Mouse (Mus musculus): Measurements from ENCODE around the gene Snx29. TPM values are rescaled to one million over a fixed set of nuclear protein-coding genes. Genes with fewer than 3 reads are reported as not detected.

Gene Snx29
- polyA plus RNA-seq, 1 experiment from 2014 or later = 14.3 TPM

- no peaks in the 10 kb centered on the region for H3K36me3 ChIP-seq (replicated peaks; ENCODE audit: control insufficient read depth, insufficient read depth)
- ATAC-seq (ENCODE audit: low FRiP score) = no peak
- no peak overlapping the region for H3K27ac ChIP-seq
- no peak overlapping the region for H3K4me2 ChIP-seq (replicated peaks)
- no peak overlapping the region for H3K9ac ChIP-seq
- no peak overlapping the region for H3K4me3 ChIP-seq (replicated peaks; ENCODE audit: low read length)
- H3K9me3 ChIP-seq (ENCODE audit: control insufficient read depth, low read length) = no peaks in the 10 kb centered on the region
- 86% methylated on average over 3 of the region's 3 CpGs for WGBS
- no peaks in the 10 kb centered on the region for H3K4me1 ChIP-seq (replicated peaks; ENCODE audit: control insufficient read depth, insufficient read depth, low read length)
- no peak for DNase-seq (ENCODE audit: low spot score)
- H3K27me3 ChIP-seq (ENCODE audit: control insufficient read depth, insufficient read depth, low read length) = no peaks in the 10 kb centered on the region
Observed at GRCm38 (mm10) chr16:11685735-11686340, 363.1 kb downstream of the Snx29 start.

GRCm38 (mm10) chr16:11687836-11688235, 365.1 kb downstream of the Snx29 start:
- Histone ChIP-seq H3K9ac (no peak overlapping the region), H3K9me3 (ENCODE audit: control insufficient read depth, low read length) (no peaks in the 10 kb centered on the region), H3K27ac (no peak overlapping the region), H3K36me3 (replicated peaks; ENCODE audit: control insufficient read depth, insufficient read depth) (no peaks in the 10 kb centered on the region), H3K4me2 (replicated peaks) (no peak overlapping the region), H3K4me3 (replicated peaks; ENCODE audit: low read length) (no peak overlapping the region), H3K4me1 (replicated peaks; ENCODE audit: control insufficient read depth, insufficient read depth, low read length) (no peaks in the 10 kb centered on the region; the same call in 1 of the 2 replicates), H3K27me3 (ENCODE audit: control insufficient read depth, insufficient read depth, low read length) (no peaks in the 10 kb centered on the region)
- DNase-seq (ENCODE audit: low spot score) (no peak), ATAC-seq (ENCODE audit: low FRiP score) (no peak)

GRCm38 (mm10) chr16:11688281-11689005, 365.7 kb downstream of the Snx29 start:
- H3K9me3 ChIP-seq (ENCODE audit: control insufficient read depth, low read length) = no peaks in the 10 kb centered on the region
- no peak overlapping the region for H3K4me2 ChIP-seq (replicated peaks)
- no peaks in the 10 kb centered on the region for H3K36me3 ChIP-seq (replicated peaks; ENCODE audit: control insufficient read depth, insufficient read depth)
- ATAC-seq (ENCODE audit: low FRiP score) = no peak
- H3K4me3 ChIP-seq (replicated peaks; ENCODE audit: low read length) = no peak overlapping the region
- no peaks in the 10 kb centered on the region; the same call in 1 of the 2 replicates for H3K4me1 ChIP-seq (replicated peaks; ENCODE audit: control insufficient read depth, insufficient read depth, low read length)
- no peak for DNase-seq (ENCODE audit: low spot score)
- H3K9ac ChIP-seq = no peak overlapping the region
- no peak overlapping the region for H3K27ac ChIP-seq
- H3K27me3 ChIP-seq (ENCODE audit: control insufficient read depth, insufficient read depth, low read length) = no peaks in the 10 kb centered on the region
- WGBS = 68% methylated on average over 4 of the region's 4 CpGs

GRCm38 (mm10) chr16:11690097-11690496, 367.4 kb downstream of the Snx29 start:
- DNase-seq (ENCODE audit: low spot score) (no peak), ATAC-seq (ENCODE audit: low FRiP score) (no peak)
- no peaks in the 10 kb centered on the region for H3K36me3 ChIP-seq (replicated peaks; ENCODE audit: control insufficient read depth, insufficient read depth)
- 89% methylated on average over 8 of the region's 8 CpGs for WGBS
- H3K27ac ChIP-seq = no peak overlapping the region
- H3K4me3 ChIP-seq (replicated peaks; ENCODE audit: low read length) = no peak overlapping the region
- H3K4me1 ChIP-seq (replicated peaks; ENCODE audit: control insufficient read depth, insufficient read depth, low read length) = peaks cover 6% of the 10 kb centered on the region; the same call in 1 of the 2 replicates
- no peaks in the 10 kb centered on the region for H3K9me3 ChIP-seq (ENCODE audit: control insufficient read depth, low read length)
- H3K27me3 ChIP-seq (ENCODE audit: control insufficient read depth, insufficient read depth, low read length) = no peaks in the 10 kb centered on the region
- no peak overlapping the region for H3K4me2 ChIP-seq (replicated peaks)
- H3K9ac ChIP-seq = no peak overlapping the region

- Histone ChIP-seq H3K4me2 (replicated peaks) (no peak overlapping the region), H3K9ac (no peak overlapping the region), H3K4me1 (replicated peaks; ENCODE audit: control insufficient read depth, insufficient read depth, low read length) (peaks cover 6% of the 10 kb centered on the region; the same call in 1 of the 2 replicates), H3K36me3 (replicated peaks; ENCODE audit: control insufficient read depth, insufficient read depth) (no peaks in the 10 kb centered on the region), H3K27ac (no peak overlapping the region), H3K9me3 (ENCODE audit: control insufficient read depth, low read length) (no peaks in the 10 kb centered on the region), H3K4me3 (replicated peaks; ENCODE audit: low read length) (no peak overlapping the region), H3K27me3 (ENCODE audit: control insufficient read depth, insufficient read depth, low read length) (no peaks in the 10 kb centered on the region)
- ATAC-seq (ENCODE audit: low FRiP score) = no peak
- DNase-seq (ENCODE audit: low spot score) = no peak
- WGBS = 59% methylated on average over 4 of the region's 4 CpGs
Observed at GRCm38 (mm10) chr16:11690756-11691155, 368.0 kb downstream of the Snx29 start.

- Histone ChIP-seq H3K4me3 (replicated peaks; ENCODE audit: low read length) (no peak overlapping the region), H3K4me1 (replicated peaks; ENCODE audit: control insufficient read depth, insufficient read depth, low read length) (peaks cover 6% of the 10 kb centered on the region; the same call in 1 of the 2 replicates), H3K27ac (no peak overlapping the region), H3K36me3 (replicated peaks; ENCODE audit: control insufficient read depth, insufficient read depth) (no peaks in the 10 kb centered on the region), H3K27me3 (ENCODE audit: control insufficient read depth, insufficient read depth, low read length) (no peaks in the 10 kb centered on the region), H3K9me3 (ENCODE audit: control insufficient read depth, low read length) (no peaks in the 10 kb centered on the region), H3K4me2 (replicated peaks) (no peak overlapping the region), H3K9ac (no peak overlapping the region)
- WGBS = 62% methylated on average over 9 of the region's 9 CpGs
- DNase-seq (ENCODE audit: low spot score) (no peak), ATAC-seq (ENCODE audit: low FRiP score) (peak; percentile 29; the same call in 1 of the 2 replicates)
Observed at GRCm38 (mm10) chr16:11691487-11692200, 368.9 kb downstream of the Snx29 start.

GRCm38 (mm10) chr16:11692744-11693143, 370.0 kb downstream of the Snx29 start:
- Histone ChIP-seq H3K27me3 (ENCODE audit: control insufficient read depth, insufficient read depth, low read length) (no peaks in the 10 kb centered on the region), H3K36me3 (replicated peaks; ENCODE audit: control insufficient read depth, insufficient read depth) (no peaks in the 10 kb centered on the region), H3K4me1 (replicated peaks; ENCODE audit: control insufficient read depth, insufficient read depth, low read length) (peaks cover 6% of the 10 kb centered on the region; the same call in 1 of the 2 replicates), H3K9me3 (ENCODE audit: control insufficient read depth, low read length) (no peaks in the 10 kb centered on the region), H3K4me3 (replicated peaks; ENCODE audit: low read length) (no peak overlapping the region), H3K27ac (no peak overlapping the region), H3K9ac (no peak overlapping the region), H3K4me2 (replicated peaks) (no peak overlapping the region)
- WGBS = 75% methylated on average over 5 of the region's 5 CpGs
- DNase-seq (ENCODE audit: low spot score) (no peak), ATAC-seq (ENCODE audit: low FRiP score) (no peak)

- no peak overlapping the region for H3K27ac ChIP-seq
- no peaks in the 10 kb centered on the region for H3K36me3 ChIP-seq (replicated peaks; ENCODE audit: control insufficient read depth, insufficient read depth)
- no peak overlapping the region for H3K4me2 ChIP-seq (replicated peaks)
- DNase-seq (ENCODE audit: low spot score) (no peak), ATAC-seq (ENCODE audit: low FRiP score) (no peak)
- no peak overlapping the region for H3K4me3 ChIP-seq (replicated peaks; ENCODE audit: low read length)
- H3K27me3 ChIP-seq (ENCODE audit: control insufficient read depth, insufficient read depth, low read length) = no peaks in the 10 kb centered on the region
- H3K4me1 ChIP-seq (replicated peaks; ENCODE audit: control insufficient read depth, insufficient read depth, low read length) = peaks cover 6% of the 10 kb centered on the region; the same call in 1 of the 2 replicates
- 55% methylated on average over 4 of the region's 4 CpGs for WGBS
- no peak overlapping the region for H3K9ac ChIP-seq
- H3K9me3 ChIP-seq (ENCODE audit: control insufficient read depth, low read length) = no peaks in the 10 kb centered on the region
Observed at GRCm38 (mm10) chr16:11694386-11694785, 371.7 kb downstream of the Snx29 start.

GRCm38 (mm10) chr16:11696767-11697166, 374.1 kb downstream of the Snx29 start:
- H3K9ac ChIP-seq = no peak overlapping the region
- H3K9me3 ChIP-seq (ENCODE audit: control insufficient read depth, low read length) = no peaks in the 10 kb centered on the region
- no peaks in the 10 kb centered on the region for H3K27me3 ChIP-seq (ENCODE audit: control insufficient read depth, insufficient read depth, low read length)
- no peaks in the 10 kb centered on the region for H3K36me3 ChIP-seq (replicated peaks; ENCODE audit: control insufficient read depth, insufficient read depth)
- WGBS = 77% methylated on average over 3 of the region's 3 CpGs
- DNase-seq (ENCODE audit: low spot score) (no peak), ATAC-seq (ENCODE audit: low FRiP score) (no peak)
- peaks cover 6% of the 10 kb centered on the region; the same call in 1 of the 2 replicates for H3K4me1 ChIP-seq (replicated peaks; ENCODE audit: control insufficient read depth, insufficient read depth, low read length)
- H3K4me3 ChIP-seq (replicated peaks; ENCODE audit: low read length) = no peak overlapping the region
- H3K27ac ChIP-seq = no peak overlapping the region
- H3K4me2 ChIP-seq (replicated peaks) = no peak overlapping the region
